Mouse (Mus musculus) neural tube, embryonic 15.5 days (tissue): ENCODE measurements around the gene Acvrl1. TPM values are rescaled to one million over a fixed set of nuclear protein-coding genes. Genes with fewer than 3 reads are reported as not detected.
A peak's percentile ranks its signal among the peaks of the same experiment; 100 is the strongest.

Source experiments
- ATAC-seq: fragments of 200-750 bp; cut with Nextera tagmentation; 2 replicates; pipeline ENCODE4 v1.8.0; 2017; ENCODE audit warnings: mild to moderate bottlenecking, moderate TSS enrichment, moderate library complexity; ENCODE audit not compliant: low FRiP score
- H3K27ac ChIP-seq: fragments of 300-500 bp; sonication (generic); replicated peaks from 2 replicates; pipeline ENCODE4 v1.5.1; 2015; ENCODE audit warnings: mild to moderate bottlenecking, inconsistent platforms
- H3K27me3 ChIP-seq: fragments of 300-500 bp; sonication (generic); replicated peaks from 2 replicates; pipeline ENCODE4 v1.6.1; 2015; ENCODE audit warnings: inconsistent platforms
- H3K36me3 ChIP-seq: fragments of 300-500 bp; sonication (generic); 2 replicates; pipeline ENCODE4 v1.6.1; 2015; ENCODE audit warnings: inconsistent platforms
- H3K4me1 ChIP-seq: fragments of 300-500 bp; sonication (generic); 2 replicates; pipeline ENCODE4 v1.6.1; 2015; ENCODE audit warnings: inconsistent platforms
- H3K4me2 ChIP-seq: fragments of 300-500 bp; sonication (generic); 2 replicates; pipeline ENCODE4 v1.6.1; 2015; ENCODE audit warnings: inconsistent platforms, mild to moderate bottlenecking, moderate library complexity
- H3K4me3 ChIP-seq: fragments of 300-500 bp; sonication (generic); replicated peaks from 2 replicates; pipeline ENCODE4 v1.5.1; 2015; ENCODE audit warnings: mild to moderate bottlenecking, inconsistent platforms
- H3K9ac ChIP-seq: fragments of 300-500 bp; sonication (generic); replicated peaks from 2 replicates; pipeline ENCODE4 v1.6.1; 2015; ENCODE audit warnings: mild to moderate bottlenecking, inconsistent platforms
- H3K9me3 ChIP-seq: fragments of 300-500 bp; sonication (generic); replicated peaks from 2 replicates; pipeline ENCODE4 v1.6.1; 2016; ENCODE audit warnings: inconsistent platforms
- WGBS: fragments of 180-500 bp; shearing (Covaris S2); methylation state at CpG from one replicate; pipeline ENCODE4 v1.1.7; 2015; ENCODE audit warnings: mixed read lengths; 5-methylcytosine and 5-hydroxymethylcytosine counted together
- polyA plus RNA-seq: library from polyadenylated mRNA; unstranded; fragments of >200 nt; fragmentation: Nextera tagmentation; extraction: Ambion mirVana; gene quantifications from 2 replicates; pipeline ENCODE4 v1.2.1, GENCODE M21; 2015

Gene Acvrl1
- polyA plus RNA-seq, 1 experiment from 2014 or later = 9.5 TPM

GRCm38 (mm10) chr15:101145424-101146099, 17.2 kb downstream of the Acvrl1 start:
- peak overlapping the region; percentile 45 for H3K4me2 ChIP-seq
- H3K27ac ChIP-seq = peak overlapping the region; percentile 28; the same call in 1 of the 2 replicates
- no peak overlapping the region for H3K4me3 ChIP-seq
- WGBS = 9% methylated on average over 19 of the region's 19 CpGs
- ATAC-seq = peak; percentile 88
- no peaks in the 10 kb centered on the region for H3K9me3 ChIP-seq
- no peak overlapping the region for H3K9ac ChIP-seq
- H3K36me3 ChIP-seq = no peaks in the 10 kb centered on the region
- H3K27me3 ChIP-seq = 0 out of 2 replicates have a peak, but pooled peaks cover 3% of the 10 kb centered on the region
- peaks cover 26% of the 10 kb centered on the region for H3K4me1 ChIP-seq

DNA sequence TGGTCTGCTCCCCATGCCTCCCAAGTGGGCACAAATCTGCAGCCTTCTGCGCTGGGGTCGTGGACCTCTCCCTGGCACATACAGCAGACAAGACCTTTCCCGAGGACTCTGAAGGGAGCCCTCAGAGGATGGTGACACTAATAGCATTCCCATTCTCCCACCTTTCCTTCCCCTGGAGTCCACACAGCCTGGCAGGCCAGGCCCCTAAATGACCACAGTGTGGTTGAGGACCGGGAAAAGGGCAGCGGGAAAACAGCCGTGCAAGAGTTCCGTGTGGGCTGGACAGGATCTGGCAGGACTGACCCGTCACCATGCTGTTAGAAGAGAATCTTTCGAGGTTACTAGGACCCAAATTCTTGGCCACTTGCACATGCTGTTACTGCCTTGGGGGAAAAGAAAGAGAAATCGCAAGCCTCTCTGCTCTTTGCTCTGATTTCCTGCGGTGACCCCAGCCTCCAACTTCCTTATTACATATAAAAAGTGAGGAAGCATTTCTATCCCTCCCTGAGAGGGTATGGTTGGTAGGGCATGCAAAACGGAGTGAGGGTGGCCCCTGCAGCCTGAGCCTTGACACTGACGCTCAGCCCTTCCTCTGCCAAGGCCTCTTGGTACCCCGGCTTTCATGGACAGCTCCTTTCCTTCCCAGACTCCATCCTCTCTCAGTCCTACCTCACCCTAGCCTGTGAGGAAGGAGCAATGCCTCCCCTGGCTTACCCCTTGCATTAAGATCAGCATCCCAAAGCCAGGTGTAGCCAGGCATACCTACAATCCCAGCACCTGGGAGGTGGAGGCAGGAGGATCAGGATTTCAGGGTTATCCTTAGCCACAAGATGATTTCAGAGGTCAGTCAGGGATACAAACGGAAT, 18.0 kb downstream of the Acvrl1 start:
- Histone ChIP-seq H3K36me3 (no peaks in the 10 kb centered on the region), H3K4me3 (no peak overlapping the region), H3K27me3 (0 out of 2 replicates have a peak, but pooled peaks cover 3% of the 10 kb centered on the region), H3K9ac (no peak overlapping the region), H3K4me2 (no peak overlapping the region), H3K27ac (0 out of 2 replicates have a peak overlapping the region, but pooled peaks have one; percentile 28), H3K9me3 (no peaks in the 10 kb centered on the region), H3K4me1 (peaks cover 21% of the 10 kb centered on the region)
- no peak for ATAC-seq
- 69% methylated on average over 15 of the region's 15 CpGs for WGBS

DNA sequence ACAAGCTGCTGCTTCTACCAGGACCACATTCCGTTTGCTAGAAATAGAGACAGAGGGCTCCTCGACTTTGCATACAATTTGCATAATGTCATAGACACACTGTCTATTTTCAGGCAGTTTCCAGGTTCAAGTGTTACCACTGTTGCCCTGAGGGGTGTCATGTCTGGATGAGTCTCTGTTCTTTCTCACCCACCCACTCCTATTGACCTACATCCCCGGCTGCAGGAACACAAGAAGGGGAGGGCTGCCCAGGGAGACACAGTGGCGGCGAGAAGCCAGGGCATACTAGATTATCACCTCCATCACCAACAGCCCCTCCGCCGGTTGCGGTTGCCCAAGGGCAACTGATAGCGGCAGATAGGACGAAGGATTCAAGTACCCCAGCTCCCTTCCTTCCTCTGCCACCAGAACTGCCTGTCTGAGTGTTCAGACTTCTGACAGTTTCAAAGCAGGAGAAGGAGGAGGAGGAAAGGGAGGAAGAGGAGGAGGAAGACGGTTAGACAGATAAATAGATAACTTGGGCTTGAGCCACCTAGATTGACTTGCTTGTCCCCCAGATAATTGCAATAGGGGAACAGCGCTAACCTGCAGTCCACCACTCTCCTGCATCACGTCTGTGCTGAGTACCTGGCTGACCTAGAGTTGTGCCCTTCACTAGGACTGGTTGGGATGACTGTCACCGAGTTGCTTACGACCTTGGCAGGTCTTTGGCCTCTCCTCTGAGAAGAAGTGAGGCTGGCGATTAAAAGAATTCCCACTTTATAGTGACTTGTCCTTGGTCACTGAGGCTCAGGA, 19.0 kb downstream of the Acvrl1 start:
- Histone ChIP-seq H3K36me3 (no peaks in the 10 kb centered on the region), H3K4me3 (no peak overlapping the region), H3K27me3 (0 out of 2 replicates have a peak, but pooled peaks cover 3% of the 10 kb centered on the region), H3K4me2 (no peak overlapping the region), H3K27ac (no peak overlapping the region), H3K9ac (no peak overlapping the region), H3K4me1 (peaks cover 21% of the 10 kb centered on the region), H3K9me3 (no peaks in the 10 kb centered on the region)
- ATAC-seq = no peak
- 70% methylated on average over 16 of the region's 16 CpGs for WGBS

GRCm38 (mm10) chr15:101147910-101148273, 19.6 kb downstream of the Acvrl1 start:
- 0 out of 2 replicates have a peak, but pooled peaks cover 3% of the 10 kb centered on the region for H3K27me3 ChIP-seq

GRCm38 (mm10) chr15:101148604-101149003, 20.3 kb downstream of the Acvrl1 start:
- no peak for ATAC-seq
- H3K4me2 ChIP-seq = no peak overlapping the region
- H3K27me3 ChIP-seq = 0 out of 2 replicates have a peak, but pooled peaks cover 3% of the 10 kb centered on the region
- H3K9me3 ChIP-seq = no peaks in the 10 kb centered on the region
- WGBS = 87% methylated on average over 6 of the region's 6 CpGs
- H3K4me1 ChIP-seq = peaks cover 15% of the 10 kb centered on the region
- no peak overlapping the region for H3K9ac ChIP-seq
- H3K36me3 ChIP-seq = no peaks in the 10 kb centered on the region
- no peak overlapping the region for H3K4me3 ChIP-seq
- H3K27ac ChIP-seq = no peak overlapping the region

More at GRCm38 (mm10) chr15:101147910-101148273, 19.6 kb downstream of the Acvrl1 start:
- H3K4me2 ChIP-seq = no peak overlapping the region
- no peak for ATAC-seq
- H3K27ac ChIP-seq = no peak overlapping the region
- H3K9me3 ChIP-seq = no peaks in the 10 kb centered on the region
- no peak overlapping the region for H3K4me3 ChIP-seq
- H3K9ac ChIP-seq = no peak overlapping the region
- no peaks in the 10 kb centered on the region for H3K36me3 ChIP-seq
- WGBS = 66% methylated on average over 6 of the region's 6 CpGs
- peaks cover 21% of the 10 kb centered on the region for H3K4me1 ChIP-seq

GRCm38 (mm10) chr15:101151409-101152261, 23.3 kb downstream of the Acvrl1 start:
- Histone ChIP-seq H3K36me3 (no peaks in the 10 kb centered on the region), H3K4me2 (no peak overlapping the region), H3K9me3 (no peaks in the 10 kb centered on the region), H3K27me3 (0 out of 2 replicates have a peak, but pooled peaks cover 2% of the 10 kb centered on the region), H3K27ac (no peak overlapping the region), H3K4me1 (no peaks in the 10 kb centered on the region), H3K4me3 (no peak overlapping the region), H3K9ac (no peak overlapping the region)
- no peak for ATAC-seq
- 79% methylated on average over 9 of the region's 9 CpGs for whole genome bisulfite sequencing

DNA sequence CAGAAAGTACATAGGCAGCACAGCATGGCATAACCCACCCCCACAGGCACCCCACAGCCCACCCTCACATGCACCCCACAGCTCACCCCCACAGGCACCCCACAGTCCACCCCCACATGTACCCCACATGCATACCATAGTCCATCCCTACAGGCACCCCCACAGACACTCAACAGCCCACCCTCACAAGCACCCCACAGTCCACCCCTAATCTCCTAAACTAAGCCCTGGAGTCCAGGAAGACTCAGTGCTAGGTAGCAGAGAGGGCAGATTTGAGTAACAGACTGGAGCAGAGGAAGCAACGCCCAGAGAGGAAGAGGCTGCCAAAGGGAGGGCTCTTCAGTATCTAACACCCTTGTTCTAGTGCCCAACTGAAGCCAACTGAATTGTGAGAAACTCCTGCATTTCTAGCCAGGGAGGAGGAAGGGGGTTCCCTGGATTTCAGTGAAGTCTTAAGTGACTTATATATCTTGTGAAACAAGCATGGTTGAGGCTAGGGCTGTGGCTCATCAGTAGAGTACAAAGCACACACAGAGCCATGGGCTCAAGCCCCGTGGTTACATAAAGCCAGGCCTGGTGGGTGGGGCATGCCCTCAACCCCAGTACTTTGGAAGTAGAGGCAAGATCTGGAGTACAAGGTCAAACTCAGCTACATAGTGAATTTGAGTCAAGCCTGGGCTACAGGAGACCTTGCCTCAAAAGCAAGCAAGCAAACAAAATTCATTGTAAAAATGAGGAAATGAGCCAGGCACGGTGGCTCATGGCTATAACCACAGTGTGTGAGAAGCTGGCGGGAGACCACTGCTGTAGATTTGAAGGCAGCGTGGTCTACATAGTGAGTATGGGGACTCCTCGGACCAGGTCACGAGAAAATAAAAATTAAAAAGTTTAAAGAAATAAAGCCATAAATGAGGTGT, 26.6 kb downstream of the Acvrl1 start:
- no peaks in the 10 kb centered on the region for H3K36me3 ChIP-seq
- no peak overlapping the region for H3K4me2 ChIP-seq
- no peaks in the 10 kb centered on the region for H3K27me3 ChIP-seq
- no peak overlapping the region for H3K9ac ChIP-seq
- no peaks in the 10 kb centered on the region for H3K9me3 ChIP-seq
- no peak overlapping the region for H3K4me3 ChIP-seq
- 88% methylated on average over 7 of the region's 7 CpGs for WGBS
- ATAC-seq = no peak
- H3K27ac ChIP-seq = no peak overlapping the region
- H3K4me1 ChIP-seq = 0 out of 2 replicates have a peak, but pooled peaks cover 2% of the 10 kb centered on the region

- H3K9ac ChIP-seq = no peak overlapping the region
- ATAC-seq = 0 out of 2 replicates have a peak, but pooled peaks have one; percentile 8
- 11% methylated on average over 1 of the region's 1 CpGs for WGBS
- H3K4me3 ChIP-seq = no peak overlapping the region
- H3K36me3 ChIP-seq = no peaks in the 10 kb centered on the region
- no peaks in the 10 kb centered on the region for H3K9me3 ChIP-seq
- H3K4me1 ChIP-seq = peaks cover 31% of the 10 kb centered on the region
- H3K4me2 ChIP-seq = peak overlapping the region; percentile 7; the same call in 1 of the 2 replicates
- peak overlapping the region; percentile 29; the same call in 1 of the 2 replicates for H3K27ac ChIP-seq
- H3K27me3 ChIP-seq = no peaks in the 10 kb centered on the region
Observed at GRCm38 (mm10) chr15:101160128-101160527, 31.8 kb downstream of the Acvrl1 start.

DNA sequence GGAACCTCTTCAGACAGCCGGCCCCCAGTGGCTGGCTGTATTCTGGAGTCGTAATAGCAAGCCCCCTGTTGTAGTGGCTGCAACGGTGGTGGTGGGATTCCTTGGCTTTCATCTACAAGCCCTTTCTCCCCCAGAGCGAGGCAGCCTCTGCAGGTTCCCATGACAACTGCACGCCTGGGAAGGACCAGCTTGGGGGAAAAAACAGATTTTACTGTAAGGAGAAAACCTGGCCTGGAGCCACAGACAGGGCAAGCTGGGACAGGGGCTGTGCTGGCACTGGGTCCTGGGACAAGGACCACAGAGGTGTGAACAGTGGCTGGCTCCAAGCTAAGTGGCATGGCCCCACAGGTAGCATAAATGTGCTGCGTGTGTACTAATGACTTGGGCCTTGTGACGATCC, 32.3 kb downstream of the Acvrl1 start:
- peak; percentile 68; the same call in 1 of the 2 replicates for ATAC-seq
- no peaks in the 10 kb centered on the region for H3K9me3 ChIP-seq
- H3K4me3 ChIP-seq = no peak overlapping the region
- peak overlapping the region; percentile 29 for H3K27ac ChIP-seq
- H3K4me2 ChIP-seq = peak overlapping the region; percentile 7; the same call in 1 of the 2 replicates
- peaks cover 31% of the 10 kb centered on the region for H3K4me1 ChIP-seq
- 12% methylated on average over 7 of the region's 7 CpGs for WGBS
- no peaks in the 10 kb centered on the region for H3K27me3 ChIP-seq
- H3K36me3 ChIP-seq = no peaks in the 10 kb centered on the region
- H3K9ac ChIP-seq = no peak overlapping the region

- WGBS = 81% methylated on average over 7 of the region's 7 CpGs
- ATAC-seq = no peak
- Histone ChIP-seq H3K36me3 (no peaks in the 10 kb centered on the region), H3K4me1 (peaks cover 34% of the 10 kb centered on the region), H3K27ac (no peak overlapping the region), H3K9ac (no peak overlapping the region), H3K27me3 (0 out of 2 replicates have a peak, but pooled peaks cover 3% of the 10 kb centered on the region), H3K4me2 (no peak overlapping the region), H3K9me3 (no peaks in the 10 kb centered on the region), H3K4me3 (no peak overlapping the region)
Observed at GRCm38 (mm10) chr15:101161534-101161933, 33.2 kb downstream of the Acvrl1 start.
